Mouse (Mus musculus) ES-CJ7 (cell line): ENCODE data around the gene Thap8.

ENCODE experiments used
- DNase-seq: peaks from one replicate; pipeline ENCODE4 v3.0.0; 2011; ENCODE audit warnings: low read depth, low spot score

Gene Thap8

GRCm38 (mm10) chr7:30286701-30287410, 7.0 kb downstream of the Thap8 start:
- DNase-seq = peak; percentile 65

GRCm38 (mm10) chr7:30288046-30288445, 8.2 kb downstream of the Thap8 start:
- DNase-seq = no peak

- no peak for DNase-seq
Measured at GRCm38 (mm10) chr7:30289071-30289713, 9.3 kb downstream of the Thap8 start.

GRCm38 (mm10) chr7:30289714-30290399, 10.0 kb downstream of the Thap8 start:
- no peak for DNase-seq

GRCm38 (mm10) chr7:30291215-30292131, 11.6 kb downstream of the Thap8 start, which contains the start of gene Clip3:
Clip3 (plus strand) TSS chr7:30291728.
- peak; percentile 77 for DNase-seq

- no peak for DNase-seq
Measured at GRCm38 (mm10) chr7:30293795-30294194, 13.9 kb downstream of the Thap8 start.

GRCm38 (mm10) chr7:30294296-30294695, 14.4 kb downstream of the Thap8 start:
- DNase-seq = no peak

GRCm38 (mm10) chr7:30295103-30295502, 15.2 kb downstream of the Thap8 start:
- DNase-seq = peak; percentile 39

- no peak for DNase-seq
Measured at GRCm38 (mm10) chr7:30296816-30297215, 16.9 kb downstream of the Thap8 start.

GRCm38 (mm10) chr7:30297266-30297665, 17.4 kb downstream of the Thap8 start:
- DNase-seq = peak; percentile 56

GRCm38 (mm10) chr7:30300914-30301313, 21.0 kb downstream of the Thap8 start:
- peak; percentile 66 for DNase-seq

- peak; percentile 56 for DNase-seq
Measured at GRCm38 (mm10) chr7:30306083-30306779, 26.3 kb downstream of the Thap8 start.

GRCm38 (mm10) chr7:30308076-30309005, 28.4 kb downstream of the Thap8 start, which contains the start of gene Alkbh6:
Alkbh6 (plus strand) TSS chr7:30308717.
- DNase-seq = peak; percentile 97

- no peak for DNase-seq
Measured at GRCm38 (mm10) chr7:30309395-30310129, 29.7 kb downstream of the Thap8 start.

- no peak for DNase-seq
Measured at GRCm38 (mm10) chr7:30310136-30310535, 30.2 kb downstream of the Thap8 start.

- no peak for DNase-seq
Measured at GRCm38 (mm10) chr7:30313666-30314320, 33.9 kb downstream of the Thap8 start.

GRCm38 (mm10) chr7:30314721-30315155, 34.8 kb downstream of the Thap8 start, which contains the start of gene Syne4:
Syne4 (plus strand) TSS chr7:30314807.
- peak; percentile 54 for DNase-seq
